Mouse (Mus musculus) liver, adult 2 months (tissue): ENCODE measurements around the gene Mprip.

Source experiments
- CTCF ChIP-seq: fragments of 200-500 bp; IDR thresholded peaks from 2 replicates; pipeline ENCODE4 v1.5.1; 2011; ENCODE audit warnings: low read depth, low read length, control low read depth
- POLR2A ChIP-seq: fragments of 200-500 bp; IDR thresholded peaks from 2 replicates; pipeline ENCODE4 v1.6.1; 2011; ENCODE audit warnings: low read length, control low read depth; ENCODE audit not compliant: insufficient read depth; ENCODE audit errors: extremely low read depth

DNA sequence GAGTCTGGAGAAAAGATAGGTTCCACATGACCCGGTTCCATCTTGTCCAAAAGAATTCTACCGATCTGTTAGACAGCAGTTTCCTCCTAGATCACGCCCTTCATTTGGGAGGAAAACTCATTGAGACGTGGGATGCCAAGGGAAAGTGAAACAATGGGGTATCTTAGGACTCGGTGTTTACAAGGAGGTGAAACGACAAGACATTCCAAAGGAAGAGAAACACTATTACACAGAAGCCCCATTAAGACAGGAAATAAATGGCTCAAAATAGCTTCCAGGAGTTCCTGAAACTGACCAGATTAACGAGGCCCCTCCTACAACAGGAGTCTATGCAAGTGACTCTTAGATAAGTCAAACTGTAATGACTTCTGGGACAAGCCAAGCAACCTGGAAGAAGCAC, 5.1 kb upstream of the Mprip start:
- TF ChIP-seq CTCF, result no peak
- no peak for TF ChIP-seq POLR2A
